Mouse (Mus musculus) pancreas, adult 10 weeks (tissue): ENCODE measurements around the gene Zfp787. TPM values are rescaled to one million over a fixed set of nuclear protein-coding genes. Genes with fewer than 3 reads are reported as not detected.

Source experiments
- polyA plus RNA-seq: library from polyadenylated mRNA; stranded (reverse); fragments of 350-450 nt; fragmentation: Illumina TruSeq; extraction: RNeasy Lipid Tissue Mini Kit (QIAGEN cat#74804); gene quantifications from one replicate; pipeline ENCODE4 v1.2.3, GENCODE M21; 2015; ENCODE audit warnings: low read depth, low replicate concordance; ENCODE audit not compliant: insufficient read depth

Zfp787 gene
- 14.8 TPM for polyA plus RNA-seq

GRCm38 (mm10) chr7:6155901-6156411 is at the start of gene Zfp787:
Zfp787 (minus strand) TSS chr7:6155997.

GRCm38 (mm10) chr7:6196790-6197189 is 41.0 kb upstream of the Zfp787 start, which contains the start of gene Galp:
Galp (plus strand) TSS chr7:6197090.

GRCm38 (mm10) chr7:6172006-6172649 is 16.3 kb upstream of the Zfp787 start, which contains the start of gene Zfp444:
Zfp444 (plus strand) TSS chr7:6172226.

Other genes starting within 250 kb of the Zfp787 start
- not detected for gene Vmn1r65, start 145.0 kb downstream of the Zfp787 start, polyA plus RNA-seq
- not detected for gene Nlrp4c, start 110.8 kb downstream of the Zfp787 start, polyA plus RNA-seq
- 5.9 TPM for gene Zfp444, start 16.2 kb upstream of the Zfp787 start, polyA plus RNA-seq
- gene Galp, start 41.1 kb upstream of the Zfp787 start, polyA plus RNA-seq, result not detected
- gene Zscan5b, start 66.3 kb upstream of the Zfp787 start, polyA plus RNA-seq, result not detected
- not detected for gene Epp13, start 96.7 kb upstream of the Zfp787 start, polyA plus RNA-seq
- gene Zfp667, start 130.6 kb upstream of the Zfp787 start, polyA plus RNA-seq, result 2.5 TPM
- gene Zfp583, start 175.3 kb upstream of the Zfp787 start, polyA plus RNA-seq, result 0.31 TPM
- 0.50 TPM for gene Gm3854, start 187.8 kb upstream of the Zfp787 start, polyA plus RNA-seq
- 1.6 TPM for gene Zfp78, start 207.3 kb upstream of the Zfp787 start, polyA plus RNA-seq
- 2.3 TPM for gene Zfp28, start 227.3 kb upstream of the Zfp787 start, polyA plus RNA-seq
- gene Smim17, start 242.7 kb upstream of the Zfp787 start, polyA plus RNA-seq, result not detected